8 mouse cellular contexts compared by ENCODE assay signal in the genomic region with DNA sequence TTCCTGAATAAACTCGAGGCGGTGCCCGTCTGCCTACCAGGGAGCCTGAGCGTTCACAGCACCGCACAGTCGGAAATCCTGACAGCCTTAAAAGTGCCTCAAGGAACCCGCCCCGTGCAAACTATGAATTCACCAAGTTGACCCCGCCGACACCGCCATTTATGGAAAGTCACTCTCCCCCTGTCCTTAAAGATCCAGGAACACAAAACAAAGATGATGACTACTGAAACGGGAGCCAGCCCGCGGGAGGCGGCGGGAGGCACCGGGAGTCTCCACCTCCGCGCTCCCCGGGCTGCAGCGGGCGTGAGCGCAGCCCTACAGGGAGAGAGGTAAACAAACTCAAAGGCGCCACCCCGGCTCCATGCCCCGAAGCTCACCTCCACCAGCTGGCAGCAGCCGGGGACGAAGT. TPM values are rescaled to one million over a fixed set of nuclear protein-coding genes. Genes with fewer than 3 reads are reported as not detected.
DNase-seq lines count a peak whose midpoint lies in the region; ATAC-seq and TF ChIP-seq lines count a peak whose summit lies in the region.

No protein-coding gene starts in this region.

- H3K27me3 ChIP-seq in heart, adult 2 months (ENCODE audit: control insufficient read depth, insufficient read depth, low read length): no peaks in the 10 kb centered on the region
- H3K27me3 ChIP-seq in embryonic facial prominence, embryonic 11.5 days (ENCODE audit: control insufficient read depth, insufficient read depth, low read length): no peaks in the 10 kb centered on the region
- H3K27me3 ChIP-seq in intestine, embryonic 14.5 days (replicated peaks; ENCODE audit: control insufficient read depth, insufficient read depth, low read length): no peaks in the 10 kb centered on the region
- H3K27me3 ChIP-seq in midbrain, embryonic 16.5 days (ENCODE audit: control insufficient read depth, insufficient read depth, low read depth, low read length): no peaks in the 10 kb centered on the region

- 0% methylated on average over 28 of the region's 28 CpGs for WGBS in heart, adult 2 months
- WGBS in embryonic facial prominence, embryonic 11.5 days: 0% methylated on average over 26 of the region's 28 CpGs
- WGBS in intestine, embryonic 14.5 days: 0% methylated on average over 28 of the region's 28 CpGs
- WGBS in midbrain, embryonic 16.5 days: under 1% methylated on average over 28 of the region's 28 CpGs

- no peak for TF ChIP-seq CTCF in heart, adult 2 months (IDR thresholded peaks at IDR 0.05)

- peak overlapping the region; percentile 96 for H3K27ac ChIP-seq in heart, adult 2 months
- H3K27ac ChIP-seq in embryonic facial prominence, embryonic 11.5 days (replicated peaks; ENCODE audit: low read depth, low read length): no peak overlapping the region
- peak overlapping the region; percentile 83 for H3K27ac ChIP-seq in intestine, embryonic 14.5 days (ENCODE audit: low read depth)
- H3K27ac ChIP-seq in midbrain, embryonic 16.5 days (ENCODE audit: low read length): peak overlapping the region; percentile 80

- H3K4me2 ChIP-seq in embryonic facial prominence, embryonic 11.5 days (ENCODE audit: low read depth, low read length): peak overlapping the region; percentile 78
- peak overlapping the region; percentile 91 for H3K4me2 ChIP-seq in intestine, embryonic 14.5 days (ENCODE audit: low read length)
- H3K4me2 ChIP-seq in midbrain, embryonic 16.5 days (ENCODE audit: low read length): peak overlapping the region; percentile 99

- peaks cover 5% of the 10 kb centered on the region for H3K79me2 ChIP-seq in heart, adult 2 months (replicated peaks; ENCODE audit: control insufficient read depth, insufficient read depth, low read length)

- no peaks in the 10 kb centered on the region for H3K9me3 ChIP-seq in embryonic facial prominence, embryonic 11.5 days (replicated peaks; ENCODE audit: control insufficient read depth, low read length)
- H3K9me3 ChIP-seq in intestine, embryonic 14.5 days (ENCODE audit: control insufficient read depth, low read length): no peaks in the 10 kb centered on the region
- no peaks in the 10 kb centered on the region for H3K9me3 ChIP-seq in midbrain, embryonic 16.5 days (replicated peaks; ENCODE audit: control insufficient read depth, low read length, poor library complexity, severe bottlenecking)

- peaks cover 14% of the 10 kb centered on the region for H3K4me1 ChIP-seq in heart, adult 2 months (ENCODE audit: control insufficient read depth, insufficient read depth, low read length)
- H3K4me1 ChIP-seq in embryonic facial prominence, embryonic 11.5 days (ENCODE audit: control insufficient read depth, insufficient read depth, low read length): no peaks in the 10 kb centered on the region
- H3K4me1 ChIP-seq in intestine, embryonic 14.5 days (replicated peaks; ENCODE audit: control insufficient read depth, insufficient read depth, low read length): peaks cover 19% of the 10 kb centered on the region
- H3K4me1 ChIP-seq in midbrain, embryonic 16.5 days (ENCODE audit: control insufficient read depth, insufficient read depth, low read length): peaks cover 36% of the 10 kb centered on the region

- H3K9ac ChIP-seq in heart, adult 2 months (ENCODE audit: low read depth, low read length): peak overlapping the region; percentile 88
- peak overlapping the region; percentile 66 for H3K9ac ChIP-seq in embryonic facial prominence, embryonic 11.5 days (replicated peaks; ENCODE audit: low read length)
- H3K9ac ChIP-seq in intestine, embryonic 14.5 days (ENCODE audit: low read length): peak overlapping the region; percentile 81
- H3K9ac ChIP-seq in midbrain, embryonic 16.5 days (ENCODE audit: low read depth, low read length): peak overlapping the region; percentile 79

- DNase-seq in heart, adult 2 months: no peak
- DNase-seq in heart, postnatal 10 days: no peak
- DNase-seq in 416B (ENCODE audit: low read depth): peak; percentile 61
- no peak for DNase-seq in embryonic facial prominence, embryonic 11.5 days (ENCODE audit: low spot score)
- no peak for DNase-seq in intestine, embryonic 14.5 days (ENCODE audit: low spot score)
- no peak for DNase-seq in thymus, postnatal 0 days (ENCODE audit: low spot score)
- no peak for DNase-seq in spleen, postnatal 10 days (ENCODE audit: low spot score in 2 of 2)

- H3K4me3 ChIP-seq in heart, adult 2 months: peak overlapping the region; percentile 75
- H3K4me3 ChIP-seq in embryonic facial prominence, embryonic 11.5 days (ENCODE audit: low read depth, low read length): peak overlapping the region; percentile 77
- H3K4me3 ChIP-seq in intestine, embryonic 14.5 days (ENCODE audit: low read depth, low read length): peak overlapping the region; percentile 71
- H3K4me3 ChIP-seq in midbrain, embryonic 16.5 days (ENCODE audit: low read depth, low read length): peak overlapping the region; percentile 61

- TF ChIP-seq POLR2A in heart, adult 2 months (IDR thresholded peaks at IDR 0.05; ENCODE audit: insufficient read depth, low read depth, low read length): no peak

- ATAC-seq in embryonic facial prominence, embryonic 11.5 days (replicated peaks; ENCODE audit: insufficient number of reproducible peaks, low FRiP score, low TSS enrichment, low read depth): peak; percentile 74
- ATAC-seq in intestine, embryonic 14.5 days (replicated peaks; ENCODE audit: low FRiP score, low TSS enrichment, low read depth): peak; percentile 73
- ATAC-seq in midbrain, embryonic 16.5 days: peak; percentile 79

- intact Hi-C loops in heart, adult 2 months (cut with DNase I): loop anchor here (1.0 kb wide), 1 partner anchor 63 kb away; the partner anchor contains the start of gene Ccng1
- intact Hi-C loops in heart, postnatal 10 days (cut with DNase I): loop anchor here (5.0 kb wide), 1 partner anchor 40 kb away; the partner anchor contains the start of genes Hmmr and Nudcd2

- TF ChIP-seq EP300 in heart, adult 2 months (IDR thresholded peaks at IDR 0.05; ENCODE audit: insufficient read depth, low read depth, low read length): no peak

- peaks cover 22% of the 10 kb centered on the region for H3K36me3 ChIP-seq in heart, adult 2 months (ENCODE audit: control insufficient read depth, insufficient read depth, low read length)
- H3K36me3 ChIP-seq in embryonic facial prominence, embryonic 11.5 days (replicated peaks; ENCODE audit: control insufficient read depth, insufficient read depth, low read depth, low read length): no peaks in the 10 kb centered on the region; the same call in 1 of the 2 replicates
- H3K36me3 ChIP-seq in intestine, embryonic 14.5 days (ENCODE audit: control insufficient read depth, insufficient read depth, low read length): peaks cover 6% of the 10 kb centered on the region; the same call in 1 of the 2 replicates
- no peaks in the 10 kb centered on the region for H3K36me3 ChIP-seq in midbrain, embryonic 16.5 days (ENCODE audit: control insufficient read depth, insufficient read depth, low read length)

RNA-seq across cellular contexts. Expression of gene Mat2b, which starts 2.9 kb away (rescaled TPM):
- 100 to 1,000 TPM in 1 of 2 experiments, 10 to 100 TPM in 1; 84.7 to 102 TPM for total RNA-seq in heart, adult 2 months (2021)
- polyA plus RNA-seq in heart, adult 2 months (2012; rRNA removed): 52.1 and 76.6 TPM in 2 replicates
- 10 to 100 TPM; 95.1 to 96.9 TPM for total RNA-seq in heart, postnatal 10 days (2021)
- polyA plus RNA-seq in embryonic facial prominence, embryonic 11.5 days (2014; fragmentation: Nextera tagmentation; extraction: Ambion mirVana): 107 and 108 TPM in 2 replicates
- polyA plus RNA-seq in intestine, embryonic 14.5 days (2014; fragmentation: Nextera tagmentation; extraction: Ambion mirVana): 88.4 and 89.8 TPM in 2 replicates
- 58.7 and 61.5 TPM in 2 replicates for polyA plus RNA-seq in midbrain, embryonic 16.5 days (2015; fragmentation: Nextera tagmentation; extraction: Ambion mirVana)
- 133 and 139 TPM in 2 replicates for polyA plus RNA-seq in thymus, postnatal 0 days (2015; fragmentation: Nextera tagmentation; extraction: Ambion mirVana)

RNA-seq across cellular contexts. Expression of gene Hmmr, which starts 41.1 kb away (rescaled TPM):
- under 1 TPM; 0.13 to 0.20 TPM for total RNA-seq in heart, adult 2 months (2021)
- 0.18 and 0.21 TPM in 2 replicates for polyA plus RNA-seq in heart, adult 2 months (2012; rRNA removed)
- 10 to 100 TPM; 10.1 to 10.7 TPM for total RNA-seq in heart, postnatal 10 days (2021)
- 63.2 and 71.1 TPM in 2 replicates for polyA plus RNA-seq in embryonic facial prominence, embryonic 11.5 days (2014; fragmentation: Nextera tagmentation; extraction: Ambion mirVana)
- polyA plus RNA-seq in intestine, embryonic 14.5 days (2014; fragmentation: Nextera tagmentation; extraction: Ambion mirVana): 45.0 and 48.0 TPM in 2 replicates
- polyA plus RNA-seq in midbrain, embryonic 16.5 days (2015; fragmentation: Nextera tagmentation; extraction: Ambion mirVana): 3.6 and 4.8 TPM in 2 replicates
- 47.1 and 51.6 TPM in 2 replicates for polyA plus RNA-seq in thymus, postnatal 0 days (2015; fragmentation: Nextera tagmentation; extraction: Ambion mirVana)

RNA-seq across cellular contexts. Expression of gene Nudcd2, which starts 41.4 kb away (rescaled TPM):
- 10 to 100 TPM; 14.4 to 14.7 TPM for total RNA-seq in heart, adult 2 months (2021)
- polyA plus RNA-seq in heart, adult 2 months (2012; rRNA removed): 3.6 and 10.7 TPM in 2 replicates
- 10 to 100 TPM; 22.1 to 22.6 TPM for total RNA-seq in heart, postnatal 10 days (2021)
- polyA plus RNA-seq in embryonic facial prominence, embryonic 11.5 days (2014; fragmentation: Nextera tagmentation; extraction: Ambion mirVana): 240 and 270 TPM in 2 replicates
- 147 and 149 TPM in 2 replicates for polyA plus RNA-seq in intestine, embryonic 14.5 days (2014; fragmentation: Nextera tagmentation; extraction: Ambion mirVana)
- 49.3 and 55.0 TPM in 2 replicates for polyA plus RNA-seq in midbrain, embryonic 16.5 days (2015; fragmentation: Nextera tagmentation; extraction: Ambion mirVana)
- polyA plus RNA-seq in thymus, postnatal 0 days (2015; fragmentation: Nextera tagmentation; extraction: Ambion mirVana): 144 and 146 TPM in 2 replicates
